Mouse (Mus musculus) Muller cell, postnatal 12 days (primary cell): ENCODE data around the gene B4galt1.

Experiments used
- DNase-seq: peaks from one replicate; pipeline ENCODE4 v3.0.0-alpha.2; 2015; ENCODE audit errors: inconsistent ontology term

Gene B4galt1

GRCm38 (mm10) chr4:40781143-40781542 is 72.7 kb downstream of the B4galt1 start:
- DNase-seq: no peak

DNA sequence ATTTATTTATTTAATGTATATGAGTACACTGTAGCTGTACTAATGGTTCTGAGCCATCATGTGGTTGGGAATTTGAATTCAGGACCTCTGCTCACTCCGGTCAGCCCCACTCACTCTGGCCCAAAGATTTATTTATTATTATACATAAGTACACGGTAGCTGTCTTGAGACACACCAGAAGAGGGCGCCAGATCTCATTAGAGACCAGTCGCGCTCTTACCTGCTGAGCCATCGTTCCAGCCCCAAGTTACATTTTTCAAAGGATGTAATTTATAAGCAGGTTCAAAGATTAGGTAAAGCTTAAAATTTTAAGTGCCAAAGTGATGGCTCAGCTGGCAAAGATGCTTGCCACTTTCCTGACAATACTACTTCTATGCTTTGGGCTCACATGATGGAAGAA is 75.1 kb downstream of the B4galt1 start:
- DNase-seq: no peak

DNA sequence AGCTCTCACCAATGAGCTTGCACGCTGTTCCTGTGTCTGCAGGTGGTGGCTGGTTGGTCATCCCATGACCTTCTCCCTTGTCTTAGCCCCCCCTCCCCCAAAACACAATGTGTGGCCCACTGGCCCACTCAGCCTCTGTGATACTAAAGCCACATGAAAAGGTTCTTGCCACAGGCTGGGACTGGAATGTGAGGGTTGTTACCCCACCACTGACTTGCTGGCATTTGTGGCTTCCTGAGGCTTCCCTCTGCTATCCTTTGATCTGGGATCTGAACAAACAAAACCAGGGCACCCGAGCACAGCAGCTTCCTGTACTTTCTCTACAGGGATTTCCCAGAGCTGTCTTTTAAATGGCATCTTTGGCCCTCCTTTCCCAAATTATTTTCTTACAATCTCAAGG is 76.7 kb downstream of the B4galt1 start:
- peak; percentile 86 for DNase-seq

DNA sequence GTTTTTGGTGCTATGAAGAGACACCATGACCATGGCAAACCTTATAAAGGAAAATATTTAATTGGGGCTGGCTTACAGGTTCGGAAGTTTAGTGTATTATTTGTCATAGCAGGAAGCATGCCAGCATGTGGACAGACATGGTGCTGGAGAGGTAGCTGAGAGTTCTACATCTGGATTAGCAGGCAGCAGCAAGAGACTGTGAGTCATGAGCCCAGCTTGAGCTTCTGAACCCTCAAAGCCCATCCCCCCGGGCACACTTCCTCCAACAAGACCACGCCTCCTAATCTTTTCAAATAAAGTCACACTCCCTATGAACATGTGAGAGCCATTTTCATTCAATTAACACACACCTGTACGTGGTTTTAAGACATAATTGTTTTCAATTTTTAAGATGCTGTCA is 77.4 kb downstream of the B4galt1 start:
- DNase-seq: peak; percentile 22

- peak; percentile 49 for DNase-seq
These were observed 79.2 kb downstream of the B4galt1 start for GRCm38 (mm10) chr4:40774279-40775259.

GRCm38 (mm10) chr4:40759876-40760275 is 93.9 kb downstream of the B4galt1 start:
- DNase-seq: no peak

DNA sequence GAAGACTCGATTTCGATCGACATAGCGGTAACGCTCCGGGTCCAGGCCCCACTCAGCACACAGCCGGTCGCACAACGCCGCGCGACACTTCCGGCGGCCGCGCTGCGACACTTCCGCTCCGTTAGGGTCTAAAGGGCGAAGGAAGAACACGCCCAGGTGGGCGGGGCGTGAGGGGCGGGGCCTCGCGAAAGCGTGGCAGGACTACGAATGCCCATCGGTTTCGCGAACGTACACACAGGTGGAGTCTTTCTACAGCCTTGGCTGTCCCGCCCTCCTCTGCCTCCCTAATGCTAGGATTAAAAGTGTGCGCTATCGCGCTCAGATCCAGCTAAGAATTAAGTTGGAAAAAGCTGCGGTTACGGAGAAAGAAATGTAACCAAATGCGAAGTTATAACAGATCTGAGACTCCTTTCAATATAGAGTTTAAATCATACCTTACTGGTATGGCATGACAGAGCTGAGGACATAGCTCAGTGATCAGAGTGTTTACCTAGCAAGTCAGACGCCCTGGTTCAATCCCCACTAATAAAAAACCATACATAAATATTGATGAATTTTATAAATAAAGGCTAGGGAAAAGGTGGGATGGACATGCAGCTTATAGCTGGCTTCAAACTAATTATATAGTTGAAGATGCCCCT is 95.9 kb downstream of the B4galt1 start, which contains the start of gene Smu1:
Gene Smu1, minus strand, starts transcription at position 144 of the 641 bp plus-strand sequence.
- peak; percentile 98 for DNase-seq

DNA sequence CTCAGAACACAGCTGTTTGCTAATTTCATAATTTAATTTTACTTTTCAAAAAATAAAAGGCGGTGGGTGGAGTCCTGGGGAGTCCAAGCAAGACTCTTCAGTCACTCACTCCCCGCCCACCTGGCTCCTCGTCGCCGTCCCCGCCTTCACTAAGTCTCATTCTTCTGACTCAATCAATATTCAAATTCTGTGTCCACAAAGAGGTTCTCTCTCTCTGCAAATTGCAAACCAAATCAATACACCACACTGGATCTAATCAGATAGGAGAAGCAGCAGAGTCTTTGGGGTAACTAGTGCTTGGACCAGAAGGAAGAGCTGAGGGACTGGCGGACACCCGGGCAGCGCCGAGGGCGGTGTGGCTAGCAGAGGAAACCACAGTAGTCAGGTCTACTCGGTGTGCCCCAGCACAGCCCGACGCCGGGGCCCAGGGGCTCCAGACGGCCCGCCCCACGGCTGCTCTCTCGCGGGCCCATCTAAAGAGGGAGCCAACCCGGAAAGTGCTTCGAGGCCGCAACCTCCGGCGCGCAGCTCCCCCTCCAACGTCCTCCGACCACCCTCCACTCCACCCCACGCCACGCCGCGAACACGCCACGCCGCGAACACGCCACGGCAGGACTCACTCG is 96.5 kb downstream of the B4galt1 start:
- peak; percentile 70 for DNase-seq
